Mouse (Mus musculus) bone marrow macrophage, adult 2 months (primary cell): ENCODE measurements at regions not wholly inside any gene's neighbourhood (a gene's known extent, or its start where the extent isn't known, plus 50 kb on each side); places are given as distances from the start of the nearest gene placed in this dataset.
"Not testable (repeated sequence)": the region's sequence is repeated elsewhere in the genome, so short reads cannot be mapped to it uniquely, and the experiment has no call there.

Source experiments
- H3K27ac ChIP-seq: 2 replicates; pipeline ENCODE4 v1.5.1; 2012; ENCODE audit warnings: low read depth, low read length; ENCODE audit not compliant: insufficient read depth
- H3K4me1 ChIP-seq: 2 replicates; pipeline ENCODE4 v1.6.1; 2012; ENCODE audit warnings: low read length; ENCODE audit not compliant: control insufficient read depth, insufficient read depth
- H3K4me3 ChIP-seq: 2 replicates; pipeline ENCODE4 v1.5.1; 2012; ENCODE audit warnings: mild to moderate bottlenecking, low read length, moderate library complexity; ENCODE audit not compliant: insufficient read depth
- CTCF ChIP-seq: IDR thresholded peaks from 2 replicates; pipeline ENCODE4 v1.5.1; 2012; ENCODE audit warnings: low read depth, mild to moderate bottlenecking, low read length, moderate library complexity
- POLR2A ChIP-seq: IDR thresholded peaks from 2 replicates; pipeline ENCODE4 v1.6.1; 2012; ENCODE audit warnings: mild to moderate bottlenecking, low read depth, low read length, borderline replicate concordance

DNA sequence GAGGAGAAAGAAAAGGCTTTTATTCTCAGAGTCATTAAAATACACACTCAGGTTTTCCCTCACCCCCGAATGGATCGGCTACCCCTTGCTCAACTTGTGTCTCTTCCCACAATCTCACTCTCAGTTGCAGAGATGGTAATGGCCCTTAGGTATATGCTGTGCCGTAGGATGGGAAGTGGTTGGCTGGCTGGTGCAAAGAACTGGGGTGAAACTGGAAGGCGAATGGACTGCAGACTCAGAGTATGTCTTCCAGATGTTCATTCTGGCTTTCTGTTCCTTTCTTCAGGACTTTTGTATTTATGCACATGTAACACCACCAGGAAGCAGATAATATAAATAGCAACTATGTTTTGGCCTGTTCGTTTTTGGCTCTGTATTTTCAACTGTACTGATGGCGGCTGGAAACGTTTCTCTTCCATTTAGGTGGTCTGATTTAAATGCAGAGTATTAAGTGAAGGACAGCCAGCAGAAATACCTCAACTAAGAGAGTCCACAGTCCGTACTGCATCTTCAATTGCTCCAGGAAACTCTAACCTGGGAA is 188.0 kb upstream of the Daam1 start:
- H3K27ac ChIP-seq = no peak overlapping the region
- H3K4me3 ChIP-seq = no peak overlapping the region
- no peaks in the 10 kb centered on the region for H3K4me1 ChIP-seq
- TF ChIP-seq CTCF = no peak
- TF ChIP-seq POLR2A = no peak

DNA sequence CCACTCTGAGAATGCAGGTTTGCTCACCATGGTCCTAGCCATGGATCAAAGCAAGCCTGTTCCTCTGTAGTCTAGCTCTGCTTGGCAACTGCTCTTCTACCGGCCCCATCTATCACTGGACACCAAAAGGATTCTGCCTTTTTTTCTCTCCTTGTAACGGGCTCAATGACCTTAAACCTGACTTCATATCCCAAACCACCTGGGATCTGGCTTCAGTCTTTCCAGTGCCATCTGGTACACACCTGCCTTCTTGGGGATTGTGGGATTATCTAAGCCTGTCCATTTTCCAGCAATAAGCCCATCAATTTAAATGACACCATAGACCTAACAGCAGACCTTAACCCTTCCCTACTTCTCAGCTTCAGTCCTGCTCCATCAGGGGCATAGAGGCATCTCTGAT is 179.6 kb upstream of the Daam1 start:
- Histone ChIP-seq H3K27ac (no peak overlapping the region), H3K4me1 (no peaks in the 10 kb centered on the region)
- TF ChIP-seq POLR2A = no peak
- no peak for TF ChIP-seq CTCF

GRCm38 (mm10) chr12:71693346-71694038 is 137.4 kb upstream of the Daam1 start:
- H3K27ac ChIP-seq = no peak overlapping the region
- H3K4me1 ChIP-seq = no peaks in the 10 kb centered on the region
- H3K4me3 ChIP-seq = no peak overlapping the region
- TF ChIP-seq CTCF = no peak
- TF ChIP-seq POLR2A = no peak

More for the DNA sequence above, 179.6 kb upstream of the Daam1 start:
- no peak overlapping the region for H3K4me3 ChIP-seq

DNA sequence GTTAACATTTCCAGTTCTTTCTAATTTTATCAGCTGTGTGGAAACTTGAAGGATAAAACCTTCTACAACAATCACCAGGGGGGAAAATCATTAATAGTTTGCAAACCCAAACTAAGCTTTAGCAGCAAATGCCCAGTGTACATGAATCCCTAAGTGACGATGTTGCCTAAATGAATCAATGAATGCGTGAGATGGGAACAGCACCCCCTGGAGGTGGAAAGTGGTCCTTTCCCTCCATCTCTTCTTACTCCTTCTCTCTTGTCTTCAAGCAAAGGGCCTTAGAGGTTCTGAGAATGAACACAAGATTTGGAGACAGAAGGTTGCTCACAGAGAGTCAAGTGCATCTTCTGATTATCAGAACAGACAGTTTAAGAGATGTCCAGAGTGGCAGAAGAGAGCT is 129.1 kb upstream of the Daam1 start:
- no peak for TF ChIP-seq POLR2A
- no peak for TF ChIP-seq CTCF
- no peak overlapping the region for H3K27ac ChIP-seq
- H3K4me3 ChIP-seq = no peak overlapping the region
- H3K4me1 ChIP-seq = no peaks in the 10 kb centered on the region

DNA sequence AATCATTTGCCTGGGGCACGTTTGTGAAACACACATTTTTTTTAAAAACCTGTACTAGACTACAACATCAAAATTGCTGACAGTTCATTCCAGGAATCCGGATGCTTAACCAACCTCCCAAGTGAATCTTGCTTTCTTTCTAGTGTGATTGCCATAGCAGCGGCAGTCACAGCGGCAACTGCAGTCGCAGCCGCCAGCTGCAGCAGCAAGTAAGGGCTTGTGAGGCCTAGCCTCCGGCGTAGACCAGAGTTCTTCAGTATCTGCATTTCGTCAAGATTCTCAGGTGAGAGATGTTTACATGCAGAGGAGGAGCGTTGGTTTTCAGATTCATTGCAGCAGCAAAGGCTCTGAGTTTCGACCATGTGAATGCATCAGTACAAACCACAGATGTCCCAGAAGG is 128.7 kb upstream of the Daam1 start:
- Histone ChIP-seq H3K4me1 (no peaks in the 10 kb centered on the region), H3K27ac (no peak overlapping the region)
- TF ChIP-seq POLR2A (no peak), CTCF (no peak)

GRCm38 (mm10) chr12:71703146-71703902 is 127.6 kb upstream of the Daam1 start:
- TF ChIP-seq CTCF = no peak
- TF ChIP-seq POLR2A = no peak
- H3K4me1 ChIP-seq = no peaks in the 10 kb centered on the region
- H3K4me3 ChIP-seq = no peak overlapping the region
- H3K27ac ChIP-seq = no peak overlapping the region

More for the DNA sequence above, 128.7 kb upstream of the Daam1 start:
- no peak overlapping the region for H3K4me3 ChIP-seq

DNA sequence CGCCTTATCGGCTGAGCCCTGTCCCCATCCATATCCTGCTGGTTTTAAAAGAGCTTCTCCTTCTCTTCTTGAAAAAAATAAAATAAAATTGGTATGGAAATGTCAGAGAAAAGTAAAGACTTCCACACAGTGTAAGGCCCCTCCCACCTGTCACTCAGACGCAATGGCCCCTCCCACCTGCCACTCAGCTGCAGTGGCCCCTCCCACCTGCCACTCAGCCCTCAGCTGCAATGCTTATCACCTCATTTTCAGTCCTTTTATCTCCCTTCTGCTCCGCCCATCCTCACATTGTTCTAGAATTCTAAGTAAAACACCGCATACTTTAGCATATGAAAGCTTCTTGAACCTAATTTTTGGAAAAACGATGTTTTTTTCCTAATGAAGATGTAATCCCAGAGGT is 126.4 kb upstream of the Daam1 start:
- TF ChIP-seq POLR2A (no peak), CTCF (no peak)
- no peak overlapping the region for H3K4me3 ChIP-seq
- H3K4me1 ChIP-seq = no peaks in the 10 kb centered on the region
- no peak overlapping the region for H3K27ac ChIP-seq

DNA sequence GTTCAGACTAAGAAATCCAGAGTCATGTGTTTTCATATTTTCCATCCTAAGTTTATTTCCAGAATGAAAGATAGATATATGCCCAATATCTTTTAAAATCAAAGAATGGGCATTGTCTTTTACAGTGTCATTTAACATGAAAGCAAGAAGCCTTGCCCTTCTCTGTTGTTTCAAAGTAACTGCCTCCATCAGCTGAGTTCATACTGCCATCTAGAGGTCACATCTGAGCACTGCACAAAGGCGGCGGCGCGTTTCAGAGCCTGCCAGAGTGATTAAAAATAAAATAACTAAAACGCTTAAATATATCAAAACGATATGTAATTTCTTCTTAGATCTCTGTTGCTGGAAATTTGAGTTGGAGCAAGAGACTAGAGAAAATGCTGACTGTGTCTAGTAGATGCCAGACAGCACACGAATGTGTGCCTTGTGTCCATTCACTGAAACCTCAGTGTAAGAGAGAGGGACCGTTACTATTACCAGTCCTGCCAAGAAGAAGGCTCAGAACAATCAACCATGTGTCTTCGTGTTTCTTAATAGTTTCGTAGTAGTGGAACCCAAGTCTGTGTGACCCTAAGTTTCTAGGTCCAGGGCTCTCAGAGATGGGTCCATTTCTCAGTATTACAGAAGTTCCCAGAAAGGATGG is 123.0 kb upstream of the Daam1 start:
- H3K4me3 ChIP-seq = no peak overlapping the region
- no peaks in the 10 kb centered on the region for H3K4me1 ChIP-seq
- TF ChIP-seq CTCF = peak; percentile 85
- TF ChIP-seq POLR2A = no peak
- no peak overlapping the region for H3K27ac ChIP-seq

GRCm38 (mm10) chr12:71714606-71715005 is 116.3 kb upstream of the Daam1 start:
- no peak for TF ChIP-seq CTCF
- TF ChIP-seq POLR2A = no peak
- Histone ChIP-seq H3K4me3 (no peak overlapping the region), H3K4me1 (no peaks in the 10 kb centered on the region), H3K27ac (no peak overlapping the region)

GRCm38 (mm10) chr12:71718412-71718811 is 112.5 kb upstream of the Daam1 start:
- not testable (repeated sequence) for H3K27ac ChIP-seq, H3K4me3 ChIP-seq, H3K4me1 ChIP-seq
